Mouse (Mus musculus) E14TG2a.4 (cell line): ENCODE data around the gene Gm20388.

Experiments used
- CTCF ChIP-seq: conservative IDR thresholded peaks from 2 replicates; pipeline ENCODE4 v1.5.1; 2014; ENCODE audit warnings: low read length
- NANOG ChIP-seq: IDR thresholded peaks from 2 replicates; pipeline ENCODE4 v1.6.1; 2014; ENCODE audit warnings: borderline replicate concordance, low read length, mixed read lengths
- POU5F1 ChIP-seq: IDR thresholded peaks from 2 replicates; pipeline ENCODE4 v1.6.1; 2014; ENCODE audit warnings: low read length, borderline replicate concordance

DNA sequence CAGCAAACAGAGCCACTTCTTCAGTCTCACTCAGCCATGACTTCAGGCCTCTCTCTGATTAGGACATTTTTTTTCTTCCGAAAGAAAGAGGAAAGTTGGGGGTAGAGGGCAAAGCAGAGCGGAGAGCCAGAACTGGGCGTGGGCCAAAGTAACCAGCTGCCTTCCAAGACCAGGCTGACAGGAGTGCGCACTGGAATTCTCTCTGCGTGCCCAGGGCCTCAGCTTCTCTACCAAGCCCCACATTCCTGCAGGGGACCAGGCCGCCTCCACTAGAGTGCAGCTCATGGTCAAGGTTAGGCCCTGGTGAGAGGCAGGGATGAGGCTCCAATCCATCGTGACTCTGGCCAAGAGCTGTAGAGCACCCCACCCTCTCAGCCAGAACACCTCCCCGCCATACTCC lies 1520.9 kb downstream of the Gm20388 start:
- TF ChIP-seq CTCF (no peak), NANOG (no peak), POU5F1 (no peak)
